Mouse (Mus musculus): Measurements from ENCODE around the gene Tbc1d1. TPM values are rescaled to one million over a fixed set of nuclear protein-coding genes. Genes with fewer than 3 reads are reported as not detected.
A peak's percentile ranks its signal among the peaks of the same experiment; 100 is the strongest.

Tbc1d1 gene
- polyA plus RNA-seq, 1 experiment from 2014 or later = 59.4 TPM

DNA sequence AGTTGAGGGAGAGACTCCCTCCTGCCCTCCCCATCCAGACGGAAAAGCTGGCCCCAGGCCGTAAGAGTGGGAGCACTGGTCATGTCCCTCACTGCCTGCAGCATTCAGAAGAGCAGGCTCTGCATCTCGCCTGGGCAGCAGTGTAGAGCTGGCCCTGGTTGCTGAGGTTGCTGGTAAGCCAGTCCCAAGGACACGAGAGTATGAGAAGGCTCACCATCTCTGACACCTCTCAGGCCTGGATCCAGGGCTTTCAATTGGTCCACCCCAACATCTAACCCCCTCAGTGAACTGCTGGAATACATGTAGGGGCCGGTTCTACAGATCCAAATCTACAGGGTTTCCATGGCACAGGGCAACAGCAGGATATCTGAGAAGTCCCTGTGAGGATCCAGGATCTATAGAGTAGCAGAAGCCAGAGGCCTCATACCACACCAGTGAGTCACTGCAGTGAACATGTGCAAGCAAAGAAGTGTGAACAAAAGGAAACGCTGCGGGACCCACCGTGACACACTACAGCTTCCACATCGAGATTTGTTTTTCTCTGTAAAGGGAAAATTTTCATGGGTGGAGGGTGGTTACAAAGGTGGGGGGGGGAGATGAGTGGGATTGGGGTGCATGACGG, 9.6 kb upstream of the Tbc1d1 start:
- no peaks in the 10 kb centered on the region; the same call in 1 of the 2 replicates for H3K4me1 ChIP-seq (replicated peaks; ENCODE audit: control insufficient read depth, insufficient read depth, low read length)
- H3K9ac ChIP-seq (ENCODE audit: low read depth, low read length) = no peak overlapping the region
- ATAC-seq = no peak
- H3K4me3 ChIP-seq (ENCODE audit: low read depth, low read length) = no peak overlapping the region
- H3K27ac ChIP-seq (ENCODE audit: low read depth, low read length) = no peak overlapping the region
- no peaks in the 10 kb centered on the region for H3K27me3 ChIP-seq (replicated peaks; ENCODE audit: control insufficient read depth, insufficient read depth, low read length)
- no peaks in the 10 kb centered on the region for H3K36me3 ChIP-seq (ENCODE audit: control insufficient read depth, insufficient read depth)
- TF ChIP-seq CTCF (IDR thresholded peaks at IDR 0.05; ENCODE audit: low read depth) = no peak
- 73% methylated on average over 10 of the region's 10 CpGs for WGBS
- no peaks in the 10 kb centered on the region for H3K9me3 ChIP-seq (ENCODE audit: control insufficient read depth)
- H3K4me2 ChIP-seq (replicated peaks; ENCODE audit: low read depth) = no peak overlapping the region

DNA sequence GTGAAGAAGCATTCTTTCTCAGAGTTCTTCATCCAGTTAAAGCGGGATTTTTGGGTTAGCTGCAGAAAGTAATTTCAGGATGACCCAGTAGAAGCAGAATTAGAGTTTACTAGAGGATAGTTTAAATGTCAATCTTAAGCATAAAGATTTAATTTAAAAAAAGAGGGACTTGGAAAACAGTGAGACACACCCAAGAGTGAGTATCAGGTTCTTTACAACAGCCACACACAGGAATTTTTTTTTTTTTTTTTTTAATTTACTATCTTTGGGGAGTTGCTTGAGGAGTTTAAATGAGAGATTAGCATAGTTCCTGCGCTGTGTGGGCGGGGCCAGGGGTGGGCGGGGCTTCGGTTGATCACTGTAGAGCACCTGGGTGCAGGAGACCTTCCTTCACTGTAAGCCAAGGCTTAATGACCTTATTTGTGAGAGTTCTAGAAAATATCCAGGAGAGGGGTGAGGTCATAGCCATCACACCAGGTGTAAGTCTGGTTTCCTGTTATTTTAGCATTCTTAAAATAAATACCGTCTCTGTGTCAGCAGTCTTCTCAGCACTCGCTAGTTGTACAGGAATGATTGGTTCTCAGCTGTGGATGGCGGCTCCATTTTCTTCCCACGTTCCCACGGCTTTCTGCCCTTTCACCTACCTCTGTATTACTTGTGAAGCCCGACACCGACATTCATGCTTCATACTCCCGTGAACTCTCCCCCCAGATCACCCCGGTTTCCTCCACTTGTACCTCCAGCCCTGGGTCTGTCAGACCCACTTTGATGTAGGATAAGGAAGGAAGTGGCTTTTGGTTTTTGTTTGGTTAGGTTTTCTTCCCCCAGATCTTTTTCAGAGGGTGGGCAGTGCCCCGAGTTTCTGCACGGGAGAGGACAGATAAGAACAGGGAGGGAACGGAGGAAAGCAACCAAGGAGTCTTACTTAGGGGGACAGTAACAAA, 6.6 kb upstream of the Tbc1d1 start:
- Histone ChIP-seq H3K27me3 (replicated peaks; ENCODE audit: control insufficient read depth, insufficient read depth, low read length) (no peaks in the 10 kb centered on the region), H3K4me1 (replicated peaks; ENCODE audit: control insufficient read depth, insufficient read depth, low read length) (no peaks in the 10 kb centered on the region; the same call in 1 of the 2 replicates), H3K4me2 (replicated peaks; ENCODE audit: low read depth) (peak overlapping the region; percentile 60), H3K9me3 (ENCODE audit: control insufficient read depth) (no peaks in the 10 kb centered on the region), H3K27ac (ENCODE audit: low read depth, low read length) (no peak overlapping the region), H3K36me3 (ENCODE audit: control insufficient read depth, insufficient read depth) (no peaks in the 10 kb centered on the region), H3K9ac (ENCODE audit: low read depth, low read length) (peak overlapping the region; percentile 27; the same call in 1 of the 2 replicates), H3K4me3 (ENCODE audit: low read depth, low read length) (no peak overlapping the region)
- TF ChIP-seq CTCF (IDR thresholded peaks at IDR 0.05; ENCODE audit: low read depth) = no peak
- WGBS = 21% methylated on average over 17 of the region's 17 CpGs
- peak; percentile 76; the same call in 1 of the 2 replicates for ATAC-seq

GRCm38 (mm10) chr5:64153319-64153718, 2.8 kb upstream of the Tbc1d1 start:
- ATAC-seq = no peak
- 100% methylated on average over 1 of the region's 1 CpGs for WGBS
- Histone ChIP-seq H3K9me3 (ENCODE audit: control insufficient read depth) (no peaks in the 10 kb centered on the region), H3K4me3 (ENCODE audit: low read depth, low read length) (no peak overlapping the region), H3K4me1 (replicated peaks; ENCODE audit: control insufficient read depth, insufficient read depth, low read length) (no peaks in the 10 kb centered on the region; the same call in 1 of the 2 replicates), H3K36me3 (ENCODE audit: control insufficient read depth, insufficient read depth) (no peaks in the 10 kb centered on the region), H3K27me3 (replicated peaks; ENCODE audit: control insufficient read depth, insufficient read depth, low read length) (no peaks in the 10 kb centered on the region), H3K27ac (ENCODE audit: low read depth, low read length) (no peak overlapping the region), H3K4me2 (replicated peaks; ENCODE audit: low read depth) (no peak overlapping the region), H3K9ac (ENCODE audit: low read depth, low read length) (no peak overlapping the region)
- TF ChIP-seq CTCF (IDR thresholded peaks at IDR 0.05; ENCODE audit: low read depth) = no peak

GRCm38 (mm10) chr5:64156579-64156978, 474 bp downstream of the Tbc1d1 start:
- ATAC-seq = no peak
- Histone ChIP-seq H3K27me3 (replicated peaks; ENCODE audit: control insufficient read depth, insufficient read depth, low read length) (peaks cover 2% of the 10 kb centered on the region; the same call in 1 of the 2 replicates), H3K4me2 (replicated peaks; ENCODE audit: low read depth) (peak overlapping the region; percentile 25), H3K27ac (ENCODE audit: low read depth, low read length) (peak overlapping the region; percentile 55), H3K4me3 (ENCODE audit: low read depth, low read length) (no peak overlapping the region), H3K9me3 (ENCODE audit: control insufficient read depth) (no peaks in the 10 kb centered on the region), H3K9ac (ENCODE audit: low read depth, low read length) (no peak overlapping the region), H3K4me1 (replicated peaks; ENCODE audit: control insufficient read depth, insufficient read depth, low read length) (no peaks in the 10 kb centered on the region), H3K36me3 (ENCODE audit: control insufficient read depth, insufficient read depth) (no peaks in the 10 kb centered on the region)
- 34% methylated on average over 4 of the region's 4 CpGs for WGBS
- no peak for TF ChIP-seq CTCF (IDR thresholded peaks at IDR 0.05; ENCODE audit: low read depth)

GRCm38 (mm10) chr5:64157926-64158325, 1.8 kb downstream of the Tbc1d1 start:
- H3K4me2 ChIP-seq (replicated peaks; ENCODE audit: low read depth) = no peak overlapping the region
- no peak overlapping the region for H3K27ac ChIP-seq (ENCODE audit: low read depth, low read length)
- no peak for ATAC-seq
- H3K4me1 ChIP-seq (replicated peaks; ENCODE audit: control insufficient read depth, insufficient read depth, low read length) = no peaks in the 10 kb centered on the region
- TF ChIP-seq CTCF (IDR thresholded peaks at IDR 0.05; ENCODE audit: low read depth) = no peak
- no peaks in the 10 kb centered on the region for H3K9me3 ChIP-seq (ENCODE audit: control insufficient read depth)
- no peak overlapping the region for H3K4me3 ChIP-seq (ENCODE audit: low read depth, low read length)
- H3K9ac ChIP-seq (ENCODE audit: low read depth, low read length) = no peak overlapping the region
- peaks cover 2% of the 10 kb centered on the region; the same call in 1 of the 2 replicates for H3K27me3 ChIP-seq (replicated peaks; ENCODE audit: control insufficient read depth, insufficient read depth, low read length)
- 71% methylated on average over 1 of the region's 1 CpGs for WGBS
- no peaks in the 10 kb centered on the region for H3K36me3 ChIP-seq (ENCODE audit: control insufficient read depth, insufficient read depth)

GRCm38 (mm10) chr5:64158501-64158900, 2.4 kb downstream of the Tbc1d1 start:
- no peak for TF ChIP-seq CTCF (IDR thresholded peaks at IDR 0.05; ENCODE audit: low read depth)
- H3K4me2 ChIP-seq (replicated peaks; ENCODE audit: low read depth) = peak overlapping the region; percentile 100
- H3K9me3 ChIP-seq (ENCODE audit: control insufficient read depth) = no peaks in the 10 kb centered on the region
- no peak overlapping the region for H3K9ac ChIP-seq (ENCODE audit: low read depth, low read length)
- 73% methylated on average over 4 of the region's 4 CpGs for WGBS
- ATAC-seq = no peak
- no peak overlapping the region for H3K27ac ChIP-seq (ENCODE audit: low read depth, low read length)
- no peaks in the 10 kb centered on the region for H3K36me3 ChIP-seq (ENCODE audit: control insufficient read depth, insufficient read depth)
- peaks cover 2% of the 10 kb centered on the region; the same call in 1 of the 2 replicates for H3K27me3 ChIP-seq (replicated peaks; ENCODE audit: control insufficient read depth, insufficient read depth, low read length)
- H3K4me3 ChIP-seq (ENCODE audit: low read depth, low read length) = no peak overlapping the region
- no peaks in the 10 kb centered on the region for H3K4me1 ChIP-seq (replicated peaks; ENCODE audit: control insufficient read depth, insufficient read depth, low read length)

Measured in intestine, postnatal 0 days (tissue).